Mouse (Mus musculus) CH12.LX (cell line): ENCODE results near the gene Eif4g3. TPM values are rescaled to one million over a fixed set of nuclear protein-coding genes. Genes with fewer than 3 reads are reported as not detected.

ENCODE experiments used
- DNase-seq: peaks from one replicate; pipeline ENCODE4 v3.0.0-alpha.2; 2013; ENCODE audit errors: extremely low read depth
- H3K27ac ChIP-seq: 2 replicates; pipeline ENCODE4 v1.5.1; 2012; ENCODE audit warnings: low read depth, mild to moderate bottlenecking, control low read depth, moderate library complexity; ENCODE audit not compliant: insufficient read depth
- H3K27me3 ChIP-seq: replicated peaks from 2 replicates; pipeline ENCODE3; 2012; ENCODE audit warnings: inconsistent platforms
- H3K36me3 ChIP-seq, 2 experiments: replicated peaks in 1 of 2; 2 replicates each; pipeline versions ENCODE3 to v1.6.1; 2012; ENCODE audit warnings: inconsistent platforms in 1 of 2, low read length in 1 of 2, mild to moderate bottlenecking in 1 of 2, mixed read lengths in 1 of 2, moderate library complexity in 1 of 2; ENCODE audit not compliant: control insufficient read depth in 1 of 2, insufficient read depth in 1 of 2
- H3K4me1 ChIP-seq, 2 experiments: 2 replicates each; pipeline ENCODE4 v1.6.1; 2012; ENCODE audit warnings: inconsistent platforms in 1 of 2, moderate library complexity in 1 of 2; ENCODE audit not compliant: insufficient read depth in 2 of 2, control insufficient read depth in 1 of 2
- H3K4me2 ChIP-seq: 2 replicates; pipeline ENCODE4 v1.6.1; 2012; ENCODE audit warnings: low read depth, mild to moderate bottlenecking, control low read depth; ENCODE audit not compliant: poor library complexity, insufficient read depth, severe bottlenecking
- H3K4me3 ChIP-seq, 3 experiments: fragments of 150-350 bp in 1 of 3; sonication (generic) in 1 of 3; replicated peaks in 1 of 3; 2 replicates each; pipeline versions ENCODE3 to v1.5.1; 2011 to 2012; ENCODE audit warnings: low read depth in 2 of 3, low read length in 2 of 3, mild to moderate bottlenecking in 2 of 3, moderate library complexity in 2 of 3, control low read depth in 1 of 3, improper control_type of control experiment in 1 of 3, inconsistent platforms in 1 of 3, mixed read lengths in 1 of 3; ENCODE audit not compliant: poor library complexity in 1 of 3
- H3K79me2 ChIP-seq: replicated peaks from 2 replicates; pipeline ENCODE4 v1.6.1; 2012; ENCODE audit warnings: mild to moderate bottlenecking, moderate library complexity; ENCODE audit not compliant: control insufficient read depth, poor library complexity, insufficient read depth, severe bottlenecking; ENCODE audit errors: extremely low read depth
- H3K9ac ChIP-seq: 2 replicates; pipeline ENCODE4 v1.6.1; 2012; ENCODE audit warnings: low read depth, mild to moderate bottlenecking, control low read depth, moderate library complexity; ENCODE audit not compliant: insufficient read depth
- H3K9me3 ChIP-seq: replicated peaks from 2 replicates; pipeline ENCODE3; 2012; ENCODE audit warnings: low read length, inconsistent platforms, mixed read lengths
- CHD1 ChIP-seq: IDR thresholded peaks from 2 replicates; pipeline ENCODE4 v1.6.1; 2012; ENCODE audit warnings: low read depth, low read length, improper control_type of control experiment, inconsistent platforms
- CHD2 ChIP-seq: IDR thresholded peaks from 2 replicates; pipeline ENCODE4 v1.6.1; 2011; ENCODE audit warnings: low read length, improper control_type of control experiment
- CTCF ChIP-seq, 2 experiments: IDR thresholded peaks in 1 of 2; conservative IDR thresholded peaks in 1 of 2; 2 replicates each; pipeline ENCODE4 v1.5.1; 2011 to 2012; ENCODE audit warnings: low read depth in 2 of 2, low read length in 2 of 2, improper control_type of control experiment in 1 of 2, inconsistent platforms in 1 of 2, mild to moderate bottlenecking in 1 of 2, moderate library complexity in 1 of 2
- E2F4 ChIP-seq: IDR thresholded peaks from 2 replicates; pipeline ENCODE4 v1.6.1; 2011; ENCODE audit warnings: low read depth, low read length, improper control_type of control experiment; ENCODE audit not compliant: insufficient replicate concordance
- ELF1 ChIP-seq: IDR thresholded peaks from 2 replicates; pipeline ENCODE4 v1.6.1; 2014; ENCODE audit warnings: low read depth, mild to moderate bottlenecking, inconsistent platforms, low read length, improper control_type of control experiment
- EP300 ChIP-seq: IDR thresholded peaks from 2 replicates; pipeline ENCODE4 v1.6.1; 2011; ENCODE audit warnings: low read length, improper control_type of control experiment
- GABPA ChIP-seq: IDR thresholded peaks from 2 replicates; pipeline ENCODE4 v1.6.1; 2012; ENCODE audit warnings: low read depth, low read length, improper control_type of control experiment, inconsistent platforms; ENCODE audit not compliant: insufficient replicate concordance
- MAX ChIP-seq: IDR thresholded peaks from 2 replicates; pipeline ENCODE4 v1.6.1; 2011; ENCODE audit warnings: low read length, improper control_type of control experiment
- MYC ChIP-seq: IDR thresholded peaks from 2 replicates; pipeline ENCODE4 v1.6.1; 2011; ENCODE audit warnings: low read depth, mild to moderate bottlenecking, improper control_type of control experiment, low read length
- POLR2AphosphoS2 ChIP-seq: IDR thresholded peaks from 2 replicates; pipeline ENCODE4 v1.6.1; 2011; ENCODE audit warnings: low read depth, low read length, improper control_type of control experiment
- RCOR1 ChIP-seq: conservative IDR thresholded peaks from 2 replicates; pipeline ENCODE4 v1.6.1; 2012; ENCODE audit warnings: low read depth, mild to moderate bottlenecking, inconsistent platforms, low read length, improper control_type of control experiment
- SIN3A ChIP-seq: IDR thresholded peaks from 2 replicates; pipeline ENCODE4 v1.6.1; 2012; ENCODE audit warnings: low read length, improper control_type of control experiment, inconsistent platforms
- SMC3 ChIP-seq: IDR thresholded peaks from 2 replicates; pipeline ENCODE4 v1.6.1; 2011; ENCODE audit warnings: low read depth, low read length, improper control_type of control experiment
- TBP ChIP-seq: conservative IDR thresholded peaks from 2 replicates; pipeline ENCODE4 v1.6.1; 2011; ENCODE audit warnings: low read depth, low read length, improper control_type of control experiment
- TCF12 ChIP-seq: IDR thresholded peaks from 2 replicates; pipeline ENCODE4 v1.6.1; 2014; ENCODE audit warnings: low read depth, mild to moderate bottlenecking, inconsistent platforms, low read length, improper control_type of control experiment
- ZKSCAN1 ChIP-seq: IDR thresholded peaks from 2 replicates; pipeline ENCODE4 v1.6.1; 2012; ENCODE audit warnings: low read depth, inconsistent platforms, low read length, improper control_type of control experiment, borderline replicate concordance
- ZMIZ1 ChIP-seq: IDR thresholded peaks from 2 replicates; pipeline ENCODE4 v1.6.1; 2012; ENCODE audit warnings: low read depth, mild to moderate bottlenecking, inconsistent platforms, low read length, improper control_type of control experiment
- dilution Hi-C: fragments of 300-500 bp; cut with MboI; formaldehyde crosslinking; loops from 2 replicates; pipeline ENCODE4 v1.14.3; 2020; ENCODE audit warnings: low sequenced_read_pairs; ENCODE audit not compliant: extremely low pct_unique_long_range_greater_than_20kb, extremely low pct_ligation_motif_present
- in situ Hi-C: fragments of 300-500 bp; cut with MboI; formaldehyde crosslinking; loops from 3 replicates; pipeline ENCODE4 v1.14.3; 2019; ENCODE audit warnings: low sequenced_read_pairs, low pct_ligation_motif_present, low pct_unique_long_range_greater_than_20kb, mixed read lengths
- polyA plus RNA-seq: library from polyadenylated mRNA; unstranded; fragments of >175 nt; gene quantifications from 2 replicates; pipeline ENCODE4 v1.2.1, GENCODE M21; 2012; ENCODE audit warnings: low read depth; ENCODE audit not compliant: insufficient read length
- total RNA-seq, 2 experiments: library from RNA; depleted of rRNA; stranded (reverse); fragments of 300-350 nt in 1 of 2; fragments of >200 nt in 1 of 2; gene quantifications; 2 replicates each; pipeline ENCODE4 v1.2.3; 2012 to 2014

Gene Eif4g3
- total and polyA plus RNA-seq, 3 experiments = 10.8 to 47.2 (median 24.0) TPM

DNA sequence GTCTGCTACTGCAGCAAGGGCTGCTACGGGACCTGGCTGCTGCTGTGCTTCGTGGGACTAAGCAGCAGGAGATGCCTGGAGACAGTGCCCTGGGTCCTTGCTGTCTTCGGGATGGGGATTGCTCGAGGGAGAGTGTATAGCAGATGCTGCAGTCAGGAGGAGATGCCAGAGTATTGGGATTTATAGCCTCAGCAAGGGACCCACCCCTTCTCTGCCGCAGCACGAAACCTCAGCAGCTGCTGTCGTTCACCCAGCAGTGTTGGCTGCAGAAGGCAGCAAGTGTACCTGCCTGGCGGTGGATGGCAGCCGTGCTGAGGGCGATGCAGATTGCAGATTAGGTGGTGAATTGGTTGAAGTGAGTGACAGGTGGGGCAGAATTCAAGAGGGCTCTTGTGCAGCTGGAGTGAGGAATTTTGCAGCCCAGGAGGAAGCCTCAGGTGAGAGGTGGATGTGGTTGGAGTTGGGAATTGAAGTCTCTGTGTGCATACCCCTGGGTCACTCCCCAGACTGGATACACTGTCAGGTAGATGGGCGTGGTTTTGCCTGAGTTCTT lies 24.3 kb downstream of the Eif4g3 start:
- TF ChIP-seq POLR2AphosphoS2 = no peak
- TF ChIP-seq ZKSCAN1 = no peak
- TF ChIP-seq MAX = no peak
- no peak for TF ChIP-seq TCF12
- no peak for TF ChIP-seq CTCF (conservative IDR thresholded peaks at IDR 0.05 in 1 of 2, IDR thresholded peaks at IDR 0.05 in 1 of 2; ENCODE audit: low read depth in 2 of 2, low read length in 2 of 2)
- TF ChIP-seq TBP = no peak
- no peak for TF ChIP-seq ELF1
- no peak for TF ChIP-seq EP300
- no peak for TF ChIP-seq CHD2
- no peak overlapping the region for H3K4me3 ChIP-seq
- peaks cover 51 to 85% of the 10 kb centered on the region in 2 experiments for H3K36me3 ChIP-seq
- DNase-seq = no peak
- dilution Hi-C loops (no loop called here), in situ Hi-C loops (no loop called here)
- no peaks in the 10 kb centered on the region for H3K27me3 ChIP-seq
- no peaks in the 10 kb centered on the region for H3K9me3 ChIP-seq
- H3K4me2 ChIP-seq = no peak overlapping the region
- no peak overlapping the region for H3K9ac ChIP-seq
- H3K79me2 ChIP-seq = peaks cover 15% of the 10 kb centered on the region
- H3K4me1 ChIP-seq = peaks cover 6 to 32% of the 10 kb centered on the region in 2 experiments
- H3K27ac ChIP-seq = no peak overlapping the region

- peaks cover 46 to 82% of the 10 kb centered on the region in 2 experiments for H3K36me3 ChIP-seq
- peaks cover 6 to 30% of the 10 kb centered on the region in 2 experiments for H3K4me1 ChIP-seq
- TF ChIP-seq ZMIZ1 (no peak), GABPA (no peak), MYC (no peak), E2F4 (no peak), RCOR1 (no peak), CHD1 (no peak), TCF12 (no peak), SIN3A (no peak), SMC3 (no peak)
- no peak overlapping the region for H3K27ac ChIP-seq
- dilution Hi-C loops = no loop called here
- no peak overlapping the region for H3K4me2 ChIP-seq
- peaks cover 9% of the 10 kb centered on the region for H3K79me2 ChIP-seq
- no peak overlapping the region for H3K9ac ChIP-seq
- H3K4me3 ChIP-seq = no peak overlapping the region
- DNase-seq = peak; percentile 45
- H3K9me3 ChIP-seq = no peaks in the 10 kb centered on the region
- no peaks in the 10 kb centered on the region for H3K27me3 ChIP-seq
- in situ Hi-C loops = no loop called here
Measured at GRCm38 (mm10) chr4:138018011-138018410, 25.2 kb downstream of the Eif4g3 start.
